In the genomic region with DNA sequence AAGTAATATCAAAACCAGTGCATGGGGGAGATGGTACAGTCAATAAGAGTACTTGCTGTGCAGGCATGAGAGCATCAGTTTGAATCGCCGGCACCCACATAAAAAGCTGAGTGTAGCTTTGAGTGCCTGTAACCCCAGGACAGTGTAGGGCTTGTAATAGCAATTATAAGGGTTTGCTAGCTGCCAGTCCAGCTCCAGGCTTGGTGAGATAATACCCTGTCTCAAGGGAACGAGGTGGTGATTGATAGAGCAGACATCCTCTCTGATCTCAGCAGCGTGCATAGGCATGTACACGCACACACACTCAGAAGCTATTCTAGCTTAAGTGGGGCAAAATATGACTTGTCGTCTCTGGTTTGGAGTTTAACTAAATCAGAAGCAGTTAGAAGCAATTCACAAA, we compare ENCODE assay signal across 24 mouse cellular contexts. TPM values are rescaled to one million over a fixed set of nuclear protein-coding genes. Genes with fewer than 3 reads are reported as not detected.
DNase-seq lines count a peak whose midpoint lies in the region; ATAC-seq and TF ChIP-seq lines count a peak whose summit lies in the region.
"Had no signal": no experiment of that assay in that cellular context is flagged by ENCODE, and none has a peak within 500 bp of the region (broad histone marks: within the 10 kb centered on the region; RNA-seq: fewer than 3 reads in every experiment).

No protein-coding gene starts in this region.

- peak; percentile 73 for ATAC-seq in midbrain, embryonic 13.5 days
- no peak for ATAC-seq in midbrain, embryonic 15.5 days (replicated peaks)
- no peak for ATAC-seq in forebrain, embryonic 15.5 days (replicated peaks)

- peaks cover 23% of the 10 kb centered on the region for H3K4me1 ChIP-seq in heart, embryonic 10.5 days
- H3K4me1 ChIP-seq in midbrain, embryonic 13.5 days (replicated peaks) = peaks cover 33% of the 10 kb centered on the region
- peaks cover 25% of the 10 kb centered on the region for H3K4me1 ChIP-seq in midbrain, embryonic 15.5 days
- H3K4me1 ChIP-seq in CH12.LX (ENCODE audit: control insufficient read depth in 1 of 2, insufficient read depth in 2 of 2) = peaks cover 17 to 74% of the 10 kb centered on the region in 2 experiments
- H3K4me1 ChIP-seq in forebrain, embryonic 15.5 days = peaks cover 14% of the 10 kb centered on the region
- H3K4me1 ChIP-seq: limb, embryonic 15.5 days had no signal

- no peaks in the 10 kb centered on the region for H3K79me2 ChIP-seq in CH12.LX (replicated peaks; ENCODE audit: control insufficient read depth, extremely low read depth, insufficient read depth, poor library complexity, severe bottlenecking)

- dilution Hi-C loops in CH12.LX (cut with MboI; ENCODE audit: extremely low pct_ligation_motif_present, extremely low pct_unique_long_range_greater_than_20kb, low sequenced_read_pairs) = no loop called here

- 0 out of 2 replicates have a peak overlapping the region, but pooled peaks have one; percentile 10 for H3K27ac ChIP-seq in heart, embryonic 10.5 days
- H3K27ac ChIP-seq in midbrain, embryonic 13.5 days = peak overlapping the region; percentile 77
- no peak overlapping the region; the same call in 1 of the 2 replicates for H3K27ac ChIP-seq in midbrain, embryonic 15.5 days
- H3K27ac ChIP-seq in CH12.LX (ENCODE audit: insufficient read depth, low read depth) = no peak overlapping the region
- 0 out of 2 replicates have a peak overlapping the region, but pooled peaks have one; percentile 47 for H3K27ac ChIP-seq in forebrain, embryonic 15.5 days (replicated peaks)
- H3K27ac ChIP-seq: embryonic facial prominence, embryonic 13.5 days; hindbrain, embryonic 14.5 days; left cerebral cortex, adult 2 months; limb, embryonic 15.5 days; liver, embryonic 14.5 days had no signal

- H3K9ac ChIP-seq in midbrain, embryonic 13.5 days (replicated peaks) = no peak overlapping the region
- no peak overlapping the region for H3K9ac ChIP-seq in midbrain, embryonic 15.5 days
- no peak overlapping the region for H3K9ac ChIP-seq in CH12.LX (ENCODE audit: insufficient read depth, low read depth)
- no peak overlapping the region for H3K9ac ChIP-seq in forebrain, embryonic 15.5 days (replicated peaks)
- H3K9ac ChIP-seq: embryonic facial prominence, embryonic 13.5 days; heart, embryonic 12.5 days; hindbrain, embryonic 14.5 days; limb, embryonic 15.5 days; liver, embryonic 14.5 days; lung, embryonic 14.5 days had no signal

- no peak overlapping the region for H3K4me2 ChIP-seq in midbrain, embryonic 13.5 days (replicated peaks)
- H3K4me2 ChIP-seq in midbrain, embryonic 15.5 days = no peak overlapping the region
- no peak overlapping the region for H3K4me2 ChIP-seq in CH12.LX (ENCODE audit: insufficient read depth, low read depth, poor library complexity, severe bottlenecking)
- no peak overlapping the region for H3K4me2 ChIP-seq in forebrain, embryonic 15.5 days (replicated peaks)
- H3K4me2 ChIP-seq: embryonic facial prominence, embryonic 13.5 days; heart, embryonic 12.5 days; hindbrain, embryonic 14.5 days; limb, embryonic 15.5 days; lung, embryonic 14.5 days had no signal

- H3K27me3 ChIP-seq in heart, embryonic 10.5 days (ENCODE audit: insufficient read depth, poor library complexity, severe bottlenecking) = no peaks in the 10 kb centered on the region
- no peaks in the 10 kb centered on the region for H3K27me3 ChIP-seq in midbrain, embryonic 13.5 days
- H3K27me3 ChIP-seq in midbrain, embryonic 15.5 days (replicated peaks) = no peaks in the 10 kb centered on the region
- no peaks in the 10 kb centered on the region for H3K27me3 ChIP-seq in CH12.LX (replicated peaks)
- no peaks in the 10 kb centered on the region for H3K27me3 ChIP-seq in forebrain, embryonic 15.5 days
- H3K27me3 ChIP-seq: embryonic facial prominence, embryonic 13.5 days; heart, embryonic 12.5 days; limb, embryonic 15.5 days had no signal

- DNase-seq in heart, embryonic 10.5 days (ENCODE audit: low spot score) = no peak
- no peak for DNase-seq in heart, postnatal 10 days
- peak; percentile 40 for DNase-seq in CH12.LX (ENCODE audit: extremely low read depth)
- no peak for DNase-seq in kidney, adult 9 months
- DNase-seq: adrenal gland, postnatal 10 days; cerebellum, adult 2 months; cerebellum, postnatal 25 days; gastrocnemius, postnatal 10 days; heart, adult 11 months; heart, postnatal 14 days; kidney, adult 2 months; kidney, postnatal 10 days; left cerebral cortex, postnatal 4 days; lung, embryonic 14.5 days had no signal

- TF ChIP-seq RAD21 in CH12.LX (IDR thresholded peaks at IDR 0.05; ENCODE audit: low read depth, low read length) = no peak

- no peaks in the 10 kb centered on the region for H3K9me3 ChIP-seq in heart, embryonic 10.5 days
- H3K9me3 ChIP-seq in midbrain, embryonic 13.5 days = peaks cover 9% of the 10 kb centered on the region; the same call in 1 of the 2 replicates
- peaks cover 5% of the 10 kb centered on the region; the same call in 1 of the 2 replicates for H3K9me3 ChIP-seq in midbrain, embryonic 15.5 days
- peaks cover 14% of the 10 kb centered on the region for H3K9me3 ChIP-seq in CH12.LX (replicated peaks; ENCODE audit: low read length)
- peaks cover 7% of the 10 kb centered on the region for H3K9me3 ChIP-seq in forebrain, embryonic 15.5 days
- H3K9me3 ChIP-seq: limb, embryonic 15.5 days had no signal

- in situ Hi-C loops in CH12.LX (cut with MboI; ENCODE audit: low pct_ligation_motif_present, low pct_unique_long_range_greater_than_20kb, low sequenced_read_pairs) = no loop called here

- H3K4me3 ChIP-seq in heart, embryonic 10.5 days = no peak overlapping the region
- H3K4me3 ChIP-seq in midbrain, embryonic 13.5 days (replicated peaks) = no peak overlapping the region
- H3K4me3 ChIP-seq in midbrain, embryonic 15.5 days = no peak overlapping the region
- no peak overlapping the region for H3K4me3 ChIP-seq in CH12.LX (replicated peaks in 1 of 3; ENCODE audit: low read depth in 2 of 3, low read length in 2 of 3, poor library complexity in 1 of 3)
- no peak overlapping the region for H3K4me3 ChIP-seq in forebrain, embryonic 15.5 days
- H3K4me3 ChIP-seq: embryonic facial prominence, embryonic 13.5 days; heart, embryonic 12.5 days; left cerebral cortex, adult 2 months; limb, embryonic 15.5 days; myocyte had no signal

- peaks cover 20% of the 10 kb centered on the region; the same call in 1 of the 2 replicates for H3K36me3 ChIP-seq in heart, embryonic 10.5 days
- 0 out of 2 replicates have a peak, but pooled peaks cover 11% of the 10 kb centered on the region for H3K36me3 ChIP-seq in midbrain, embryonic 13.5 days
- H3K36me3 ChIP-seq in midbrain, embryonic 15.5 days (replicated peaks) = no peaks in the 10 kb centered on the region
- H3K36me3 ChIP-seq in CH12.LX (replicated peaks in 1 of 2; ENCODE audit: control insufficient read depth in 1 of 2, insufficient read depth in 1 of 2, low read length in 1 of 2) = peaks cover 0 to 52% of the 10 kb centered on the region in 2 experiments
- H3K36me3 ChIP-seq in forebrain, embryonic 15.5 days = no peaks in the 10 kb centered on the region
- H3K36me3 ChIP-seq: embryonic facial prominence, embryonic 13.5 days; heart, embryonic 12.5 days; limb, embryonic 15.5 days had no signal

- WGBS in heart, embryonic 10.5 days = 46% methylated on average over 6 of the region's 6 CpGs
- 59% methylated on average over 6 of the region's 6 CpGs for WGBS in midbrain, embryonic 13.5 days
- WGBS in midbrain, embryonic 15.5 days = 44% methylated on average over 6 of the region's 6 CpGs
- 71% methylated on average over 6 of the region's 6 CpGs for WGBS in forebrain, embryonic 15.5 days

- intact Hi-C loops in heart, postnatal 10 days (cut with DNase I) = no loop called here

- no peak for TF ChIP-seq EP300 in CH12.LX (IDR thresholded peaks at IDR 0.05; ENCODE audit: low read length)

- no peak for TF ChIP-seq CTCF in CH12.LX (conservative IDR thresholded peaks at IDR 0.05 in 1 of 2, IDR thresholded peaks at IDR 0.05 in 1 of 2; ENCODE audit: low read depth in 2 of 2, low read length in 2 of 2)

- TF ChIP-seq POLR2A in CH12.LX (IDR thresholded peaks at IDR 0.05; ENCODE audit: low read depth, low read length) = no peak

TF ChIP-seq in CH12.LX, 34 proteins besides CTCF, POLR2A, EP300 and RAD21:
- TF ChIP-seq PAX5 (IDR thresholded peaks at IDR 0.05; ENCODE audit: low read length) = no peak
- no peak for TF ChIP-seq E2F4 (IDR thresholded peaks at IDR 0.05; ENCODE audit: insufficient replicate concordance, low read depth, low read length)
- no peak for TF ChIP-seq ELF1 (IDR thresholded peaks at IDR 0.05; ENCODE audit: low read depth, low read length)

RNA-seq across cellular contexts. Expression of a gene that starts 13.1 kb away (rescaled TPM):
- 27.6 and 29.7 TPM in 2 replicates for polyA plus RNA-seq in heart, embryonic 10.5 days (2016; fragmentation: Nextera tagmentation; extraction: Ambion mirVana)
- 1 to 10 TPM; 5.1 to 7.9 TPM for total RNA-seq in heart, postnatal 10 days (2021)
- 59.8 and 65.8 TPM in 2 replicates for polyA plus RNA-seq in midbrain, embryonic 13.5 days (2015; fragmentation: Nextera tagmentation; extraction: Ambion mirVana)
- 63.5 and 71.5 TPM in 2 replicates for polyA plus RNA-seq in midbrain, embryonic 15.5 days (2015; fragmentation: Nextera tagmentation; extraction: Ambion mirVana)
- total RNA-seq in CH12.LX (2012; rRNA removed) (4.2 and 4.5 TPM in 2 replicates), CH12.LX (2014; rRNA removed) (5.3 and 8.1 TPM in 2 replicates)
- 10.0 and 11.2 TPM in 2 replicates for polyA plus RNA-seq in CH12.LX (2012; ENCODE audit: insufficient read length, low read depth)
- 17.3 and 18.8 TPM in 2 replicates for polyA plus RNA-seq in forebrain, embryonic 15.5 days (2015; fragmentation: Nextera tagmentation; extraction: Ambion mirVana)
- polyA plus RNA-seq: myocyte had no signal

Comparison
In these comparisons a context has a peak if more than half of its experiments do, and no peak if none do; other contexts are left out.
1. H3K27ac ChIP-seq: peak in heart, embryonic 10.5 days (single experiment), midbrain, embryonic 13.5 days (single experiment) and forebrain, embryonic 15.5 days (single experiment); none in midbrain, embryonic 15.5 days (single experiment) and CH12.LX (single experiment).